Mouse (Mus musculus) urinary bladder, postnatal 4 days (tissue): ENCODE data around the gene Pdzd7.
A peak's percentile ranks its signal among the peaks of the same experiment; 100 is the strongest.

ENCODE experiments used
- DNase-seq, 2 experiments: peaks; one replicate each; pipeline ENCODE4 v3.0.0; 2021 to 2022; ENCODE audit warnings: low spot score in 2 of 2

Pdzd7 gene

GRCm38 (mm10) chr19:45012636-45013035, 32.9 kb downstream of the Pdzd7 start:
- no peak for DNase-seq

GRCm38 (mm10) chr19:45012219-45012618, 33.3 kb downstream of the Pdzd7 start:
- no peak for DNase-seq

- DNase-seq: no peak
Measured at GRCm38 (mm10) chr19:45010646-45011045, 34.9 kb downstream of the Pdzd7 start.

- DNase-seq: no peak
Measured at GRCm38 (mm10) chr19:45007425-45008191, 37.9 kb downstream of the Pdzd7 start.

- DNase-seq: no peak
Measured at GRCm38 (mm10) chr19:45007021-45007420, 38.5 kb downstream of the Pdzd7 start.

GRCm38 (mm10) chr19:45005957-45006712, 39.4 kb downstream of the Pdzd7 start, which contains the start of gene Mrpl43:
Gene Mrpl43 (minus strand): TSS chr19:45006442.
- DNase-seq: peak; percentile 94 to 98

- DNase-seq: no peak
Measured at GRCm38 (mm10) chr19:45005444-45005843, 40.1 kb downstream of the Pdzd7 start, which contains the start of gene Twnk. Gene Twnk (plus strand): TSS chr19:45005663.

- no peak for DNase-seq
Measured at GRCm38 (mm10) chr19:45003740-45004516, 41.6 kb downstream of the Pdzd7 start.

GRCm38 (mm10) chr19:45002301-45002700, 43.2 kb downstream of the Pdzd7 start:
- no peak for DNase-seq

- no peak for DNase-seq
Measured at GRCm38 (mm10) chr19:44999647-45000046, 45.9 kb downstream of the Pdzd7 start.

- no peak for DNase-seq
Measured at GRCm38 (mm10) chr19:44997786-44998185, 47.7 kb downstream of the Pdzd7 start.

GRCm38 (mm10) chr19:44992712-44993111, 52.8 kb downstream of the Pdzd7 start:
- no peak for DNase-seq

GRCm38 (mm10) chr19:44992246-44992645, 53.3 kb downstream of the Pdzd7 start:
- no peak for DNase-seq

- no peak for DNase-seq
Measured at GRCm38 (mm10) chr19:44991031-44991430, 54.5 kb downstream of the Pdzd7 start.

- DNase-seq: no peak
Measured at GRCm38 (mm10) chr19:44989567-44990495, 55.7 kb downstream of the Pdzd7 start.

- no peak for DNase-seq
Measured at GRCm38 (mm10) chr19:44988831-44989566, 56.5 kb downstream of the Pdzd7 start, which contains the start of gene Sema4g. Gene Sema4g (plus strand): TSS chr19:44989101.

- no peak for DNase-seq
Measured at GRCm38 (mm10) chr19:44988321-44988720, 57.2 kb downstream of the Pdzd7 start.

GRCm38 (mm10) chr19:44987851-44988250, 57.7 kb downstream of the Pdzd7 start:
- no peak for DNase-seq

- DNase-seq: no peak
Measured at GRCm38 (mm10) chr19:44987004-44987403, 58.5 kb downstream of the Pdzd7 start.
